Mouse (Mus musculus): Measurements from ENCODE around the gene Rnh1. TPM values are rescaled to one million over a fixed set of nuclear protein-coding genes. Genes with fewer than 3 reads are reported as not detected.
A peak's percentile ranks its signal among the peaks of the same experiment; 100 is the strongest.

Gene Rnh1
- 64.0 and 68.9 TPM in 2 replicates for polyA plus RNA-seq (2021; fragmentation: Nextera tagmentation)
- long read RNA-seq, experiment 1, transcript Rnh1-202 (10 exons, 1,656 nt), result major isoform, 68 of 121 reads
- long read RNA-seq, experiment 1, transcript Rnh1-201 (10 exons, 2,091 nt), result minor isoform, 41 of 121 reads
- long read RNA-seq, experiment 1, partial matches to known transcripts, result 6 of 121 reads
- long read RNA-seq, experiment 1, other reads (novel, unspliced or antisense), result 6 of 121 reads
- long read RNA-seq, experiment 2, transcript Rnh1-202 (10 exons, 1,656 nt), result major isoform, 187 of 311 reads
- long read RNA-seq, experiment 2, transcript Rnh1-201 (10 exons, 2,091 nt), result minor isoform, 109 of 311 reads
- long read RNA-seq, experiment 2, transcript Rnh1-204 (10 exons, 1,658 nt), result minor isoform, 6 of 311 reads
- long read RNA-seq, experiment 2, partial matches to known transcripts, result 1 of 311 reads
- long read RNA-seq, experiment 2, other reads (novel, unspliced or antisense), result 8 of 311 reads

DNA sequence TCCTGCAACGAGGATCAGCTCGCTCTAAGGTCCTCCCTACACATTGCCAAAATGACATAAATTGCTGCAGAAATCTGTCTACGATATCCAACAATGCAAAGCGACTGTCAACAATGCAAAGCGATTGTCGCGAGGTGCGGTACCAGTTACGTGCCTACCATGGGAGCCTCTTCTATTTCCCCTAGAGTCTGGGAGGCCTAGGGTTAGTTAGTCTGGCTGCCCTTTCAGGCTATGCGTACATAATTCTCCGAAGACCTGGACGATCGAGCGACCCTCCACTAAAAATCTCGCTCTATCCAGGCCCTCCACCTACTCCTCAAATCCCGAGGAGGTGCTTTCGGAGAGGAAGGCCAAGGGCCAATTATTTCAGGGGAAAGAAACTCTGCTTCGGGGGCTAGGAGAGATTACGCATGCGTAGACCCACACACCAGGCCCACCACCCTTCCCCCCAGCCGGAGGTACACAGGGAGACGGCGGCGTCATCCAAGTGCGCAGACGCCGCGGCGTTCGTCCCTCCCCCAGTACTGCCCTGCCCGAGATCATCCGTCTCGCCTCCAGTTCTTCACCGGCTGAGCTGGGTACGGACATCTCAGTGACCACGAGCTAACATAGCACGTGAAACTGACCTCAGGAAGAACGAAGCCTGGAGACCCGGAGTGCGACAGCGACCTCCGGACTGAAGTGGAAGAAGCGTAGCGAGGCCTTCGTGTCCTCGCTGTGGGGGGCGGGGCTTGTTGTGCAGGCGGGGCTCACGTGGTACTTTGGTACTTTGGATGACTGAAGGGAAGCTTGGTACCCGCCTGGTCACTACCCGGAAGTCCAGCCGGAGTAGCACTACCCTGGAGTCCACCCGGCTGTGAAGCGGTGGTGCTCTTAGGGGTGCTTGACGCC, at the start of gene Rnh1:
Rnh1 (minus strand) TSS at position 742 of the 891 bp plus-strand sequence.

DNA sequence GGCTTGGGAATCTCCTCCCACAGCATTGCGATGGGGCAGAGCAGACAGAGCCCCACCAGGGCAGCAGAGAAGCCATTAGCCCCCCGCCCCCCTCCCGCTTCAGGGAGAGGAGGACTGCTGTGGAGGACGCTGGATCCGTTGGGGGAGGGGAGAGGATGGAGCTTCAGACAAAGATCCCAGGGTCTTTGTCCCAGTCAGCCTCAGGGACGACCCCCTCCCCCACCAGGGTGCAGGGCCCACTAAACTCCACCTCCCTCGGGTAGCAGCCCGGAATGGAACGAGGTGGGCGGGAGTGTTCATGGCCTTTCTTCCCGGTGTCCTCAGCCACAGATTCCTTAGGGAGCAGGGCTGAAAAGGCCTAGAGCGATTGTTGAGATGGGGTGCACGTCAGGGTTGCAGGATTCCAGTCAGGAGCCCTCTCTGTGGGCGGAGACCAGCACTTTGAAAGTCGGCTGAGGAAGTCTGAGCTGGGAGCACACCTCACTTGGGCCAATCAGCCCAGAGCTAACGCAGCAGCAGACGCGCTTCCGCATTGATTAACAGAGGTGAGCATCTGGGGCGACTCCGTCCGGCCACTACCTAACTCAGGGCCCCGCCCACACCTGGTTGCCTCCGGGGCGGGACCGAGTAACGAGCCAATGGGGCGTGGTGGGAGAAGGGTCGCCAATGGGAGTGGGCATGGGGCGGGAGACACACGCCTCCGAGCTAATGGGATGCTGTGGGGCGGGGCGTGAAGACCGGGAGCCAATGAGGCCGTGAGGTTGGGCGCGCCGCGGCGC, 42.6 kb upstream of the Rnh1 start, which contains the start of gene Rassf7:
Rassf7 (plus strand) TSS at position 760 of the 779 bp plus-strand sequence.

DNA sequence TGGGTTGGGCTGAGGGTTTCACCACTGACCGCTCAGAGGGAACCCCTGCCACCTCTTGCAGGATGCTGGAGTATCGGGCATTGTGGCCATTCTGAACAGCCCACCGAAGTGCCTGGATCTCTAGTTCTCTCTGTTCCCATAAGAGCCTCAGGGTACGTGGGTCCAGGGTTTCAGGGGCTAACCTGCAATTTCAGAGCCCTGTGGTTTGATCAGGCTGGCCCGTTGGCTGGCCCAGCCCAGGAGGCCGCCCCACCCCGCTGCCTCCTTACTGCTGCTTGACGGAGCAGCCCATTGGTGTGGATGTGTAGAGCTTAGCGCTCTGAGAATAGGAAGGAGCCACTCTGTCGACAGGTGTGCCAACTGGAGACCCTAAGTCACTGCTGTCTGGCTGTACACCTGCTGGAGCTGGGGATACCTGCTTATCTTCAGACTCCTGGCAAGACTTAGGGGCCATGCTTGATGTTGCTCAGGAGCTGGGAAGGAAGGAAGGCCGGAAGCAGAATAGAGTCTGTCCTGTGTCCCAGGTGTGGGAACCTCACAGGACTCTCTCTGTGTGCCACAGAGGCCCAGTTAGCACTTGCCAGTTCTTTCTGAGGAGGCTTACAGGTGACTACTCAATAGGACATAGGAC, 41.1 kb upstream of the Rnh1 start, which contains the start of gene Lmntd2:
Lmntd2 (minus strand) TSS at position 476 of the 631 bp plus-strand sequence.

DNA sequence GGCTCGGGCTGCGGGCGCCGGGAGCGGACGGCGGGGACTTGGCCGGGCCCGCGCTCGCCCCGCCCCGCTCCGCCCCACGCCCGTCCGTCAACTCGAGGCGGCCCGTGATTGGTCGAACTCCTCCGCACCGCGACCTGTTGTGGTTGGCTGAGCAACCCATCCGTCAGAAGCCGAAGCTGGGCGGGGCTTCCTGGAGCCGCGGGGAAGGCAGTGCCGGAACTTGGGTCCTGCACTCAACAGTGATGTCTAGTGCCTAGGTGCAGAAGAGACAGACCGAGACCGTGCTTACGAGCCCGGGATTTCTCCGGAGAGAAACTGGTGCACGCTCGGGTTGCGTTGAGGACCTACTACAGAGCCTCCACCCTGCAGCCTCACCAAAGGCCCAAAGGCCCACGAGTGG, 21.3 kb upstream of the Rnh1 start, which contains the start of the genes Hras and Lrrc56:
Hras (minus strand) TSS at position 58 of the 400 bp plus-strand sequence.
Lrrc56 (plus strand) TSS at position 210 of the 400 bp plus-strand sequence.

DNA sequence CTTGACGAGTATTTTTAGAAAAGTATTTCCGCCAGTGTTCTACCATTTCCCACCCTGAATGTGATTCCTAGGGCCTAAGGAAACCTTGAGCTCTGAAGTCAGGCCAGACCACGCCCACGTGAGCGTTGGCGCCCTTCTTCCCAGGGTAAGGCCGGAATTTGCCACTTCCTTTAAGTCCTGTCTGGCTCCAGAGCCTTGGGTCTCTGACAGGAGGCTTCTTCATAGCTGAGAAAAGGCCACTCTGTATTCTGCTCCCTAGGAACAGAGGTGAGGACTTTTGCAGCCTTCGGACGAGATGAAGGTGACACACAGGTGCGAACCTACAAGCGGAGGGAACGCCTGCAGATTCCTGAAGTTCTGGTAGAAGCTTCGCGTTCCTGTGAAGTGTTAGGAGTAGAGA, 50.4 kb downstream of the Rnh1 start, which contains the start of gene Ptdss2:
Ptdss2 (plus strand) TSS at position 138 of the 400 bp plus-strand sequence.

DNA sequence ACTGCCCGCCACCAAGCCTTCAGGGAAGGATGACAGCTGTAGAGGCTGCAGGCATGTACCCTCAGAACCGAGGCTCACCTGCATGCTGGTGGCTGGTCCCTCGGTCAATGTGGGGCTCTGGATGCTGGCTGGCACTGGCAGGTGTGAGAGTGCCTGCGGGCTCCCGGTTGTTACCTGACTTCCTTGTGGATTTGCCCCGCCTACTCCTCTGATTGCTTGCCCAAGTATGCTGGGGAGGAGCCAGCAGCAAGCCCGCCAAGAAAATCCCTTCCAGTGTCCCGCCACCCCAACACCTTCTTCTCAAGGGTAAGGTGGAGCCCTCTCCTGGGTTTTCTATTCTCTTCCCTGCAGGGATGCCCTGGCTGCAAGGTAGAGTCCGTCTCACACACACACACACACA, 55.0 kb downstream of the Rnh1 start, which contains the start of gene Ano9:
Ano9 (minus strand) TSS at position 171 of the 400 bp plus-strand sequence.

Small RNA genes within 50 kb of the gene (microRNA-seq; reads per million reads assigned to microRNA genes)
- 164 reads per million, percentile 63 among the genes with 10 or more reads in this experiment for gene Mir210

Other genes with a start within 250 kb of the Rnh1 start
- gene Pgghg, start 231.5 kb downstream of the Rnh1 start, polyA plus RNA-seq (2021; fragmentation: Nextera tagmentation), result 1.6 and 2.2 TPM in 2 replicates
- not detected in 2 replicates for gene Ifitm5, start 222.6 kb downstream of the Rnh1 start, polyA plus RNA-seq (2021; fragmentation: Nextera tagmentation)
- not detected in 2 replicates for gene Gm45717, start 216.9 kb downstream of the Rnh1 start, polyA plus RNA-seq (2021; fragmentation: Nextera tagmentation)
- 51.2 and 53.5 TPM in 2 replicates for gene Ifitm2, start 216.9 kb downstream of the Rnh1 start, polyA plus RNA-seq (2021; fragmentation: Nextera tagmentation)
- 4.4 and 5.5 TPM in 2 replicates for gene Ifitm1, start 205.6 kb downstream of the Rnh1 start, polyA plus RNA-seq (2021; fragmentation: Nextera tagmentation)
- 59.4 and 78.8 TPM in 2 replicates for gene Ifitm3, start 162.1 kb downstream of the Rnh1 start, polyA plus RNA-seq (2021; fragmentation: Nextera tagmentation)
- gene Ifitm6, start 154.9 kb downstream of the Rnh1 start, polyA plus RNA-seq (2021; fragmentation: Nextera tagmentation), result 0.31 TPM in 1 of 2 replicates, not detected in the other
- not detected in 2 replicates for gene Gm17387, start 143.7 kb downstream of the Rnh1 start, polyA plus RNA-seq (2021; fragmentation: Nextera tagmentation)
- gene B4galnt4, start 111.8 kb downstream of the Rnh1 start, polyA plus RNA-seq (2021; fragmentation: Nextera tagmentation), result 16.5 and 19.8 TPM in 2 replicates
- gene Pkp3, start 94.6 kb downstream of the Rnh1 start, polyA plus RNA-seq (2021; fragmentation: Nextera tagmentation), result 0.25 and 0.46 TPM in 2 replicates
- 1.5 and 1.6 TPM in 2 replicates for gene Sigirr, start 72.3 kb downstream of the Rnh1 start, polyA plus RNA-seq (2021; fragmentation: Nextera tagmentation)
- 0.04 TPM in 1 of 2 replicates, not detected in the other for gene Ano9, start 55.1 kb downstream of the Rnh1 start, polyA plus RNA-seq (2021; fragmentation: Nextera tagmentation)
- 38.2 and 41.7 TPM in 2 replicates for gene Ptdss2, start 50.5 kb downstream of the Rnh1 start, polyA plus RNA-seq (2021; fragmentation: Nextera tagmentation)
- 44.0 and 48.3 TPM in 2 replicates for gene Hras, start 21.1 kb upstream of the Rnh1 start, polyA plus RNA-seq (2021; fragmentation: Nextera tagmentation)
- gene Lrrc56, start 21.3 kb upstream of the Rnh1 start, polyA plus RNA-seq (2021; fragmentation: Nextera tagmentation), result 3.0 and 3.7 TPM in 2 replicates
- gene Lmntd2, start 41.2 kb upstream of the Rnh1 start, polyA plus RNA-seq (2021; fragmentation: Nextera tagmentation), result 0.19 TPM in 1 of 2 replicates, not detected in the other
- 2.4 and 2.5 TPM in 2 replicates for gene Rassf7, start 43.0 kb upstream of the Rnh1 start, polyA plus RNA-seq (2021; fragmentation: Nextera tagmentation)
- 21.3 and 23.3 TPM in 2 replicates for gene Phrf1, start 55.9 kb upstream of the Rnh1 start, polyA plus RNA-seq (2021; fragmentation: Nextera tagmentation)
- gene Irf7, start 93.6 kb upstream of the Rnh1 start, polyA plus RNA-seq (2021; fragmentation: Nextera tagmentation), result 2.7 TPM in 2 replicates
- 0.06 TPM in 1 of 2 replicates, not detected in the other for gene Cdhr5, start 103.9 kb upstream of the Rnh1 start, polyA plus RNA-seq (2021; fragmentation: Nextera tagmentation)
- 0.67 and 0.82 TPM in 2 replicates for gene Sct, start 106.3 kb upstream of the Rnh1 start, polyA plus RNA-seq (2021; fragmentation: Nextera tagmentation)
- gene Drd4, start 119.1 kb upstream of the Rnh1 start, polyA plus RNA-seq (2021; fragmentation: Nextera tagmentation), result 0.09 and 0.15 TPM in 2 replicates
- gene Deaf1, start 154.8 kb upstream of the Rnh1 start, polyA plus RNA-seq (2021; fragmentation: Nextera tagmentation), result 65.4 and 72.8 TPM in 2 replicates
- gene Tmem80, start 154.9 kb upstream of the Rnh1 start, polyA plus RNA-seq (2021; fragmentation: Nextera tagmentation), result 32.9 and 33.3 TPM in 2 replicates
- 2.8 and 5.0 TPM in 2 replicates for gene Eps8l2, start 166.0 kb upstream of the Rnh1 start, polyA plus RNA-seq (2021; fragmentation: Nextera tagmentation)
- 301 and 321 TPM in 2 replicates for gene Taldo1, start 219.3 kb upstream of the Rnh1 start, polyA plus RNA-seq (2021; fragmentation: Nextera tagmentation)
- gene Gatd1, start 241.3 kb upstream of the Rnh1 start, polyA plus RNA-seq (2021; fragmentation: Nextera tagmentation), result 46.9 and 50.3 TPM in 2 replicates